Mouse (Mus musculus): Measurements from ENCODE around the gene Bmi1.

GRCm38 (mm10) chr2:18686826-18687519 is 10.2 kb downstream of the Bmi1 start:
- no peak for TF ChIP-seq CTCF (IDR thresholded peaks at IDR 0.05; ENCODE audit: low read depth)
- no peak for TF ChIP-seq EP300 (IDR thresholded peaks at IDR 0.05; ENCODE audit: low read depth)
